Mouse (Mus musculus): ENCODE data around the gene Hrct1. TPM values are rescaled to one million over a fixed set of nuclear protein-coding genes. Genes with fewer than 3 reads are reported as not detected.

Hrct1 gene
- total RNA-seq (2021), result 1 to 10 TPM; 4.2 to 4.7 TPM

- peak; percentile 82 to 83 for DNase-seq
- intact Hi-C loops (cut with DNase I), result loop anchor here (5.0 kb wide), 1 partner anchor 145 kb away; the partner anchor contains the start of gene Msmp
Measured at GRCm38 (mm10) chr4:43726995-43727394, at the start of gene Hrct1. Gene Hrct1 (plus strand): TSS chr4:43727188.

DNA sequence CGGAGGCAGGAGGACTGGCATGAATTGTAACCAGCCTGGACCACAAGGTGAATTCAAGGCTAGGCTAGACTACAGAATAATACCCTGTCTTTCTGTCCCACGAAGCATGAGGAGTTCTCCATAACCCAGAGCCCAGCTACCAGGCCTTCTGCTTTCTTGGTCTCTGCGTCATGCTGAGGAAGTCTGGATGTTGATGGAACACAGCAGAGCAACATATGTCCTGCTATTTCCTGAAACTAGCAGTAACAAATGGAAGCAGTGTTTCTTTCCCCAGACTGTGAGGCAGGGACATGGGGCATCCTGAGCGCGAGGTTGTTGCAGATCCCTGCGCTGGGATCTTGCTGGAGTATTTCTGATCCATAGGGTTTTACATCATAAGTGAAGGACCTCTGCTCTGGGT lies 48.4 kb upstream of the Hrct1 start:
- no peak for DNase-seq
- intact Hi-C loops (cut with DNase I), result no loop called here

DNA sequence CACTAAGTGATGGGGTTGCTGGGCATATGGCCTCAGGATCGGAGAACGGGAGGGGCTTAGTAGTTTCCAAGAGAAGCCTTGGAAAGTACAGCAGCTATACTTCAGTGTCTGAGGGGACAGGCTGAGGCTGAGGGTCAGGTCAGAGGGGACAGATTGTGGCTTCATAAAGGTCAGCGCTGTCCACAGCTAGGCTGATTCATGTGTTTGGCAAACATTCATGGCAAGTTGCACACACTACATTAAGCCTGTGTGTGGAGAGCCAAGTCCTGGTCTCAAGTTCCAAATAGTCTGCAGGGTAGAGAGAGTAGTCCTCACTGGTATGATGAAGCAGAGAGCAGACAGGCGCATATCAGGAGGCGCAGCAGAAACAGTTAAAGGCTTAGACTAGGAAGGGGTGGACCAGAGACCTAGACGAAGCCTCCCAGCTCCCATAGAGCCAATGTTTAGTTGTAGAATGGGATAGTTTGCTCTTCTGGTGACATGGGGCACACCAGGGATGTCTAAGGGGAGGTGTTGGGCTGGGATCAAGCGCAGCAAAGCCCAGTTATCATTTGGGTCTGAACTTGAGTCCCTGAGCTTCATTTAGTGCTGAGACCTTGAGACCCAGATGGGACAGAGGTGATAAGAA lies 47.5 kb upstream of the Hrct1 start:
- no peak for DNase-seq

GRCm38 (mm10) chr4:43690021-43690420 lies 37.0 kb upstream of the Hrct1 start:
- DNase-seq, result no peak
- intact Hi-C loops (cut with DNase I), result no loop called here

More for the DNA sequence above, 47.5 kb upstream of the Hrct1 start:
- intact Hi-C loops (cut with DNase I), result no loop called here

- intact Hi-C loops (cut with DNase I), result no loop called here
Measured at GRCm38 (mm10) chr4:43691026-43691425, 36.0 kb upstream of the Hrct1 start.

GRCm38 (mm10) chr4:43693806-43694241 lies 33.2 kb upstream of the Hrct1 start:
- intact Hi-C loops (cut with DNase I), result no loop called here
- DNase-seq, result peak; percentile 27 to 38

More at GRCm38 (mm10) chr4:43691026-43691425, 36.0 kb upstream of the Hrct1 start:
- no peak for DNase-seq

DNA sequence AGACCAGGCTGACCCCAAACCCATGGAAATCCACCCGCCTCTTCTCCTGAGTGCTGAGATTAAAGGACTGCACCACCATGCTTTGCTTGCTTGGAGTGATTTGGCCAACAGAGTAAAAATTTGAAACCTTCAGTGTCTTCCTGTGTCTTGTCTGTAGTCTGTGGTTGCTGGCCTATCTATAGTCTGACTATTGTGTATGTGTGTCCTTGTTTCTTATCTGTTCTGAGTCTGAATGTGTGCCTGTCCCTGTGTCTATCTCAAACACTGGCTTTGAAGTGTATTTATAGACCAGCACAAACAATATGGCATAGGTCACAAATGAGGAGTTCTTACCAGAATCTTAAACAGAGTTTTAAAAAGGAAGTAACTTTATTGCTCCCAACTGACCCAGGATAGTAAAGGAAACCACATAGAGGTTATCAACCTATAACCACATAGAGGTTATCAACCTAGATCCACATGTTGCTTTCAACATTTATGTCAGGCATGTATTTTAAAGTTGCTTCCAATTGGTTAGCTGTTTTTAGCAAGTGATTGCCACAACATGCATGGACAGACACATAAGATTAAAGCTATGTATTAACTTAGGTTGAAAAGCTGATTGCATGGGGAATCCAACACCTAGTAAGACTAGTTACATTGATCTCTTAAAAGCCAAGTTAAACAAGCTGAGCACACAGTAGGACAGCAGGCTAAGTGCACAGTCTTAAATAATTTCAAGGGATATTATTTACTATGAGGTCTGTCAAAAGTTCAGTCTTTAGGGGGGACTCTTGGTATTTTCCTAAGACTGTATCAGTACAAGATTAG lies 32.3 kb upstream of the Hrct1 start:
- DNase-seq, result no peak
- intact Hi-C loops (cut with DNase I), result no loop called here

- peak; percentile 63 to 67 for DNase-seq
- intact Hi-C loops (cut with DNase I), result no loop called here
Measured at GRCm38 (mm10) chr4:43695249-43695671, 31.7 kb upstream of the Hrct1 start.

GRCm38 (mm10) chr4:43696561-43696960 lies 30.4 kb upstream of the Hrct1 start:
- intact Hi-C loops (cut with DNase I), result no loop called here
- no peak for DNase-seq

DNA sequence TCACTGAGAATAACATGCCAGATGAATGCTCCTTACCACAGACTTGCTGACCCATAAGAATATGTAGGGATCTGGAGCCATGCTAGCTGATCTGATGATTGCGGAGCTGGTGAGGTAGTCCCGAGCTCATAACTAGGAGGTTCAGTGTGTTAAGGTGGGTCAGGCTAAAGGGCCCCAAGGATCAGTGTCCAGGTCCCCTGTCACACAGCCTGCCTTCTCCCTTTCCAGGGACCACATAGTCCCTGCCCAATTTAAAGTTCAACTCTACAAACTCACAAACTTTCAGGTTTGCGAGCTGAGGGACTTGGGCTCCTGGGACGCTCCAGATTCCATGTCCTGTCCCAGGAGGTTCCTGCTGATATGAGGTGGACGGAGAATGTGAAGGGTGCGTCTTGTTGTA lies 26.3 kb upstream of the Hrct1 start, which contains the start of gene Olfr70:
TSS of gene Olfr70 (minus strand) at position 101 of the 400 bp plus-strand sequence.
- intact Hi-C loops (cut with DNase I), result no loop called here

DNA sequence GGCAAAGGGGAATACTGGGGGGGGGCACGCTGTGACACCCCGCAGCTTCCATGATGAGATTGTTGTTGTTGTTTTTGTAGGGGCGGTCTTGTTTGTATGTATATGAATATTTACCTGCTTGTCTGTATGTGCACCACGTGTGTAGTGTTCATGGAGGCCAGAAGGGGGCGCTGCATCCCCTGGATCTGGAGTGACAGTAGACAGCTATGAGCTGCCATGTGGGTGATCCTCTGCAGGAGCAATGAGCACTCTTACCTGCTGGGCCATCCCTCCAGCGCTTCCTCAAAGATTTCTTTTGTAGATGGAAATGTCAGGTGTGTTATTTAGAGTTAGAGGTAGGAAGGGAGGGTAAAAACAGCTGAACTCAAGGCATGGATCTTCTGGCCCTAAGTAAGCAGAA lies 23.5 kb upstream of the Hrct1 start:
- intact Hi-C loops (cut with DNase I), result no loop called here
- DNase-seq, result no peak

More for the DNA sequence above, 26.3 kb upstream of the Hrct1 start, which contains the start of gene Olfr70:
- no peak for DNase-seq

DNA sequence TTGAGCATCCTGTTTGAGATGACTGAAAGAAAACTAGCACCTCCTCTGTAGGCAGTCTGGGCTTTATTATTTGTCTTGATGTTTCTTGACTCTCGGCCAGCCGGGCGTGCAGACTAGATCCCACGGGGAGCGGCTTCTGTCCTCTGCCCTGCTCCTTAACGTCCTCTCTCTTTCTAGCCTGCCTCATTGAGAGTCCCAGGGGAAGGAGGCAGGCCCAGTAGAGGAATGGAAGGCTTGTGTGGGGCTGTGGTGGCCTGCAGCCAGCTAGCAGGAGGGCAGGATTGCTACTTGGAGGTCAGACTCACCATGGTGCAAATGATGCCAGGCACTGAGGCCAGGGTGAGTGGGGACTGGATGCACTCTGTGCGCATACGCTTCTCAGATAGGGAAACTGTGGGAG lies 23.1 kb upstream of the Hrct1 start:
- intact Hi-C loops (cut with DNase I), result no loop called here
- DNase-seq, result no peak

- DNase-seq, result no peak
- intact Hi-C loops (cut with DNase I), result no loop called here
Measured at GRCm38 (mm10) chr4:43705991-43706390, 21.0 kb upstream of the Hrct1 start.

- intact Hi-C loops (cut with DNase I), result loop anchor here (2.0 kb wide), 2 partner anchors 179 to 267 kb away; no protein-coding TSS in a partner anchor
- DNase-seq, result no peak
Measured at GRCm38 (mm10) chr4:43709869-43710268, 17.1 kb upstream of the Hrct1 start, which contains the start of gene Olfr71. Gene Olfr71 (minus strand): TSS chr4:43710255.

DNA sequence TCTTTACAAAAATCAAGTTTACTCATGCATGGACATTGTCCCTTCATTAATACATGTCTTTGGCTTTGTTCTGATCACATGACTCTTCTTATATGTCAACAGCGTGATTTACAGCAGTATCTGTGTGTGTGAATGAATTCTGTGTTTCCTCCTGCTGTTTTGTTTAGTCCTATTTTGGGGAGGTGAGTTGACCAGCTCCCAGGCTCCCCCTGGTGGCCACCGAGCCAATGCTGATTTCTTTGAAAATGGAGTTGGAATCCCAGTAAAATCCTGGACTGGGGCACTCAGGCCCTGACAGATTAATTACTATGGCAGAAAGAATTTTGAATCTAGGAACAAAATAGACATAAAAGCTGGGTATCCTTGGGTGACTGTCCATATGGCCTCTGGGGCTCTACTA lies 15.2 kb upstream of the Hrct1 start:
- DNase-seq, result peak; percentile 81 to 93
- intact Hi-C loops (cut with DNase I), result loop anchor here (1.0 to 2.0 kb wide), 4 partner anchors 40 to 269 kb away; no protein-coding TSS in a partner anchor

GRCm38 (mm10) chr4:43713652-43714219 lies 13.3 kb upstream of the Hrct1 start:
- no peak for DNase-seq
- intact Hi-C loops (cut with DNase I), result no loop called here

- intact Hi-C loops (cut with DNase I), result no loop called here
- DNase-seq, result no peak
Measured at GRCm38 (mm10) chr4:43720491-43721228, 6.3 kb upstream of the Hrct1 start.

GRCm38 (mm10) chr4:43722191-43722590 lies 4.8 kb upstream of the Hrct1 start:
- DNase-seq, result no peak
- intact Hi-C loops (cut with DNase I), result no loop called here

- intact Hi-C loops (cut with DNase I), result loop anchor here (1.0 to 5.0 kb wide), 3 partner anchors 20 to 142 kb away; partner anchors contain the start of gene Msmp
- DNase-seq, result peak; percentile 67 to 68
Measured at GRCm38 (mm10) chr4:43724764-43725163, 2.2 kb upstream of the Hrct1 start.

Data from heart, postnatal 36 days (tissue).